Mouse (Mus musculus) cortical plate, adult 2 months (tissue): ENCODE results near the gene Tmem115.

Experiments used
- CTCF ChIP-seq: fragments of 200-500 bp; IDR thresholded peaks from 2 replicates; pipeline ENCODE4 v1.5.1; 2011; ENCODE audit warnings: mild to moderate bottlenecking, control low read depth, low read length; ENCODE audit not compliant: insufficient read depth; ENCODE audit errors: extremely low read depth
- POLR2A ChIP-seq: fragments of 200-500 bp; IDR thresholded peaks from 2 replicates; pipeline ENCODE4 v1.6.1; 2011; ENCODE audit warnings: mild to moderate bottlenecking, low read length, control low read depth; ENCODE audit not compliant: insufficient read depth; ENCODE audit errors: extremely low read depth

- TF ChIP-seq POLR2A (no peak), CTCF (no peak)
These were observed 860 bp downstream of the Tmem115 start for GRCm38 (mm10) chr9:107534408-107535202.
